Mouse (Mus musculus) liver, adult (tissue): ENCODE results near the gene Prpf6.
A peak's percentile ranks its signal among the peaks of the same experiment; 100 is the strongest.

Experiments used
- GATA4 ChIP-seq: IDR thresholded peaks from 2 replicates; pipeline ENCODE4 v1.6.1; 2014; ENCODE audit warnings: mild to moderate bottlenecking, low read length; ENCODE audit not compliant: insufficient replicate concordance

Prpf6 gene

DNA sequence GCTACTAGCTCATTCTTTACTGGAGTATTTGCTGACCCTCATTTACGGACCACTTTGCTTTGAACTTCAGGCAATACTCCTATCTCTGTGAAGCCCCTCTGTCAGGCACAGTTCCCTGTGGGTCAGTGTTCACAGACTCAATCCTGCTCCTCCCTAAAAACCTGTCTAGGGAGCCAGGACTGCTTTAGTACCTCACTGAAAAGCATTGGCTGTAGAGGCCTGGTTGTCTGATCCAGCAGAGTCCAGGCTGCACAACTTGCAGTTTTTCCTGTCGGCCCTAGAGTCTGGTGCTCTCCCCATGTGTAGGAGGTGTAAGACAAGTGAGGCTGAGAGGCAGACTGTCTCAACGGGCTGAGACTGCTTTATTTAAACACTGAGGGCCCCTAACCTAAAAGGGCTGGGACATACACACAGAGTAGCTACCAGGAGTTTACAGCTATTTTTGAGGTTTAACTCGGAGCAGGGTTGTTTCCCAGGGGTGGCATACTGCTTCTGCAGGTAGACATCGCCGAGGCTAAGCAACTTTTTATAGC lies 8.6 kb downstream of the Prpf6 start:
- no peak for TF ChIP-seq GATA4

DNA sequence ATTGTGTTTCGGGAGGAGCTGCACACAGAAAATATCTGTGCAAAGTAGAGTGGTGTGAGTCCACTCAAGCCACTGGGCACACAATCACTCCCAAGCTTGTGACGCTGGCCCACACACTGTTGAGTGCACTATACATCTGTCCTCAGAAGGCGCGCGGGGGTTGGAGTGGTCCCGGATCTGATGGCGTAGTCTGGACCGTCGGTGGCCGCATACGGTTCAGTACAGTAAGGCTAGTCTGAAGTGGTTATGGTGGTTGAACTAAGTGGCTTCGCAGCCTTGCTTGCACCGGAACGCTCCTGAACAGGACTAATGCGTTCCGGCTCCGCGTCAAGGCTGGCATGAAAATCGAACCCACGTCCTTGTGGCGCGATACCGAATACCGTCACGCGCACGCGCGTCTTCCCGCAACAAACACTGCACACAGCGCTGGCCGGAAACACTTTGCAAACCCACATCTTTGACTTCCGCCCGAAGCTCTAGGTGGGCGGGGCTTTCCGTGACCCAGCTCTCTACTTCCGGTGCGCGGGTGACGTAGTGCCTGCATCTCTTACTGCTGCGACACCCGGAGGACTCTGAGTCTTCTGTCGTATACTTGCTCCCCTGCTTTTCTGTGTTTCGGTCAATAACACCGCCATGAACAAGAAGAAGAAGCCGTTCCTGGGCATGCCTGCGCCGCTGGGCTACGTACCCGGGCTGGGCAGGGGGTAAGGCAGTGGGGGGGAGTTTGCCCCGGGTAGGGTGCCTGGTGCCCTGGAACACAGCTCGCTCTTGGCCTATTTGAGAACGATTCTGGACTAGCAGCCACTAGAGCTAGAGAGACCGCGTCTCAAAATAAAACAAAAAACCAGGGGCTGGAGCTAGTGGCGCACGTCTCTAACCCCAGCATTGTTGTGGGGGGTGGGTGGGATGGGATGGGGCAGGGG lies 9.4 kb downstream of the Prpf6 start:
- TF ChIP-seq GATA4 = 0 out of 2 replicates have a peak, but pooled peaks have one; percentile 44

DNA sequence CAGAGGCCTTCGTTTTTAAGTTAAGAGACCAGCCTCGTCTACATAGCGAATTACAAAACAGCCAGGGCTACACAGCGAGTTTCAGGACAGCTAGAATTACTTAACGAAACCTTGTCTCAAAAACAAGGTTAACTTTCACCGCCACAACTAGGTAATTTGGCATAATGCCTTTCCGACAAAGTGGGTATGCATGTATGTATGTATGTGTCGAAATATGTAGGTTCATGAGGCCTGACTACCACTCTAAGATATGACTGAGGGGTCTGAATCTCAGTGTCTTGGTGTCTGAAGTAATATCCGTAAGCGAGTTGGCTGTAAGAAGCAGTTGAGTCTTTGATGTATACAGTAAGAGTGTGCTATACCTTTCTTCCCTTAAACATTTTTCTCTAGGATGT lies 10.1 kb downstream of the Prpf6 start:
- no peak for TF ChIP-seq GATA4

DNA sequence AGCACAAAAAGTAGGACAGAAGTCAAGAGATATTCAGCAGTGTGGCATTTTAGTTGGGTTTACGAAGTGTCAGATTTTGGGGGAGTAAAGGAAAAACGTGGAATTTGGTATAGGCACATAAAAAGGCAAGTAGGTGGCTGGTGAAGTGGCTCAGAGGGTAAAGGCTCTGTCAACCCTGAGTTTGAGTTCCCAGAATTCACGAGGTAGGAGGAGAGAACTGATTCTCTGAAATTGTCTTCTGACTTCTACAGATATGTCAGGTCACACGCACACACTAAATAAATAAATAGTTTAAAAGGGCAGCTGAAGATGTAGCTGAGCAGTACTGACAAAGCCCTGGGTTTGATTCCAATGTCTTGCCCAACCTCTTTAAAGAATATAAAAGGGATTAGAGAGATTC lies 10.7 kb downstream of the Prpf6 start:
- no peak for TF ChIP-seq GATA4

DNA sequence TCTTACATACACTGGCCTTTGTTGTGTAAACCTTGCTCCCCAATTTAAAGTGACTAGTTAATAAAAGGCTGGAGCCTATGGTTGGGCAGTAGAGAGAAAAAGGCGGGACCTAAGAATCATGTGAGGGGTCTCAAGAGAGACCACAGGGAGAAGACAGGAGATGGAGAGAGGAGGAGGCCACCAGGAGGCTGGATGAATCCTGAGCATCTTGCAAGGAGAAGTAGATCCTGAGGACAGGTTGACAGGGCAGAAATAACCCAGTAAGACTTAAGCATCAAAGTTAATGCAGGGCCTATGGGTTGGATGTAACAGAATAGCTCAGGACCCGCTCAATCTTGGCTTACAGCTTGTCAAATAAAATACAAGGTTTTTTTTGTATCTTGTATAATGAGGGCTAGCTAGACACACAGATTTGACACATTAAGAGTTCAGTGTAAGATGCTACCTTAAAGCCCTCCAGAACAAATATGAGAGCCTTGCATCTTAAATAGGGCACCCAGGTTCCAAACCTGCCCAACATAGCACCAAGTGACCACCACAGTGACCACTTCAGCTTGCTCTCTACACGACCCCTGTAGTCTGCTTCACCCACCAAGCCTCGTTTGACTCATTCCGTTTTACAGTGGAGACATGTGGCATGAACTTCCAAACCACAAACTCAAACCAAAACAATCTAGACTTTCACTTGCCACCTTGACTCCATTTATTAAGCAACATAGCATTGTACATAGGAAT lies 27.3 kb downstream of the Prpf6 start:
- no peak for TF ChIP-seq GATA4

DNA sequence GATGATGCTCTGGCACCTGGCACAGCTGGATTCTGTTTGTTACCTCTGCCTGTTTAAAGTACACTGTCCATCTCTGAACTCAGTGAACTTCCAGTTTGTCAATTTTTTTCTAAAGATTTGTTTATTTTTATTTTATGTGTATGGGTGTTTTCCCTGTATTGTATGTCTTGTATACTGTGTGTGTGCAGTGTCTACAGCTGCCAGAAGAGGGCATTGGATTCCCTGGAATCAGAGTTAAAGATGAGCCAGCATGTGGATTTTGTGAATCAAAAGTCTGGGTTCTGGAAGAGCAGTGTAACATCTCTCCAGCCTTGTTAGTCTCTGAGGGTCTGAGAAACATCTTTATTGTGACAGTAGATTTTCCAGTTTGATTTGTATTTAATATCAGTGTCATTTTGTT lies 31.7 kb downstream of the Prpf6 start:
- no peak for TF ChIP-seq GATA4

DNA sequence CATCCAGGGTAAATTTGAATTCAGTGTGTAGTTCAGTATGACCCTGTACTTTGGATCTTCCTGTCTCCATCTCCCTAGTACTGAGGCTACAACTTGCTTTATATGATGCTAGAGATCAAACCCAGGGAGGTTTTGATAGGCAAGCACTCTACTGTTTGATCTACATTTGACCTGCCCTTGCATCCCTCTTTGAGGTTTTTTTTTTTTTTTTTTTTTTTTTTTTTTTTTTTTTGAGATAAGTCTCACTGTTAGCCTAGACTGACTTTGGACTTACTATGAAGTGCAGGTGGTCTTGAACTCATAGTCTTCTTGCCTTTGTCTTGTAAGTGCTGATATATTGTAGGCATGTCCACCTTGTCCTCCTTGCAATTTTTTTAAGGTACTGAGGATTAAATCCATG lies 36.8 kb downstream of the Prpf6 start:
- no peak for TF ChIP-seq GATA4

DNA sequence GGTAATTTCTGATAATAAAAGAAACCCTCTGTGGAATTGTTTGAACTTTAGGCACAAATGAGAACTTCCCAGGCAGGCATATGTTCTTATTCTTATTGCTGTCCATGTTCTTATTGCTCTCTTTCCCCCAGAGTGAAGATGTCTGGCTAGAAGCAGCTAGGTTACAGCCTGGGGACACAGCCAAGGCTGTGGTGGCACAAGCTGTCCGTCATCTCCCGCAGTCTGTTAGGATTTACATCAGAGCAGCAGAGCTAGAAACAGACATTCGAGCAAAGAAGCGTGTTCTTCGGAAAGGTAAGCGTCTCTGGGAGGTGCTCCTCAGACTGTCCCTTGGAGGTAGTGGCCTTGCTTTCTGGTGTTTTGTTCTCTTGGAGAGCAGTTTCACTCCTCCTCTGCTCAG lies 41.0 kb downstream of the Prpf6 start:
- TF ChIP-seq GATA4 = no peak

DNA sequence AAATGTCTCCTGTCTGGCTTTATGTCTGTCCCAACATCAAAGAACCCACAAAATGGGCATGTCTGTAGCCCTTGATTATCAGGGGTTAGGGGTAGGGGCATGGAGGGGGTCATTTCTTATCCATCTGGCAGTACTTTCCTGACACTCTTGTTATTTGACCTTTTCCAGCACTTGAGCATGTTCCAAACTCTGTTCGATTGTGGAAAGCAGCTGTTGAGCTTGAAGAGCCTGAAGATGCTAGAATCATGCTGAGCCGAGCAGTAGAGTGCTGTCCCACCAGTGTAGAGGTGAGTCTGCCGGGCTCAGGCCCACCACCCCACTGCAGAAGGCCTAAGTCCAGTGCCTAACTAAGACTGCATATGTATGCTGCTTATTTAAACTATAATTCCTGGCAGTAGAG lies 44.2 kb downstream of the Prpf6 start:
- no peak for TF ChIP-seq GATA4

- no peak for TF ChIP-seq GATA4
Measured at GRCm38 (mm10) chr2:181644361-181644760, 52.7 kb downstream of the Prpf6 start.

GRCm38 (mm10) chr2:181645666-181646065 lies 54.0 kb downstream of the Prpf6 start:
- TF ChIP-seq GATA4 = no peak

DNA sequence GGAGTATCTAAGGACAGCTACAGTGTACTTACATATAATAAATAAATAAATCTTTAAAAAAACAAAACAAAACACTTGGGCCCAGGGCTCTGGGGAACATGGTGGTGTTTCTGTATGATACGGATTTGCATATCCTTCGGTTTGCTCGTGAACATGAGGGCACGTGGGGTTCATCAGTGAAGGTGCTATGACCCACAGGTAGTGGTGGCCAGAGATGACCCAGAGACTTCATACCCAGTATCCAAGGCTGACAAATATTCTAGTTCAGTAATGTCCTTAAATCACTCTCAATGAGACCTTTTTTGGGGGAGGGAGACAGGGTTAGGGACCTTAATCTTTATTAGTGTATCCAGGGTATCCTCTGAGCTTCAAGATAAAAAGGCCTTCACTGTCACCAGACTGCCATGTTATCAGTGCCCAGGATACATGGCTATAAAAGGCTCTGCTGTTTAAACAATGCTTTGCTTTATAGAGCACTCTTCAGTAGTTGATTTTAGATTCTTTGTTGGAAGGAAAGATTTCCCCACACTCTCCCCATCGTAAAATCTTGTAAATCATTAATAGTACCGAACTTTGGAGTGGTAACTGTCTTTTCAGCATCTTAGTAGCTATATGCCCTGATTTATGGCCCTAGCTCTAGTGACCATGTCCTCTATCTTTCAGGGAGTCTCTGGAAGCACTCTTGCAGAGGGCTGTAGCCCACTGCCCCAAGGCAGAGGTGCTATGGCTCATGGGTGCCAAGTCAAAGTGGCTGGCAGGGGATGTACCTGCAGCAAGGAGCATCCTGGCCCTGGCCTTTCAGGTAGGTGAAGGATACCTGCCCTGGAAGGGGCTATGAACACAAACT lies 55.2 kb downstream of the Prpf6 start:
- TF ChIP-seq GATA4 = no peak

DNA sequence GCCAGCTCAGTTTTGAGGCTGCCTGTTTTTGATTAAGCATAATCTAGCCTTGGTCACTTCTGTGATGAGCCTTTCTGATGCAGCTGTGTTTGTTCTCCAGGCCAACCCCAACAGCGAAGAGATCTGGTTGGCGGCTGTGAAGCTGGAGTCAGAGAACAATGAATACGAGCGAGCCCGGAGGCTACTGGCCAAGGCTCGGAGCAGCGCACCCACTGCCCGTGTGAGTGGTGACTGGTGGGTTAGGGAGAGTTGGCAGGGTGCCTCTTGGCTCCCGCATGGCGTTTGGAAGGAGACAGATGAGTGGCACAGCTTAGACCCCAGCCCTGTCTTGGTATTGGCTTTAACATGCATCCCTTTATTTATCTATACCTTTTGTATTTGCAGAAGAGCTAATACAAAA lies 57.3 kb downstream of the Prpf6 start:
- no peak for TF ChIP-seq GATA4

- no peak for TF ChIP-seq GATA4
Measured at GRCm38 (mm10) chr2:181653065-181653464, 61.4 kb downstream of the Prpf6 start.

GRCm38 (mm10) chr2:181653523-181653922 lies 61.9 kb downstream of the Prpf6 start:
- no peak for TF ChIP-seq GATA4
